Mouse (Mus musculus) central nervous system, embryonic 18 days (tissue): ENCODE measurements around the gene Ube2q2. TPM values are rescaled to one million over a fixed set of nuclear protein-coding genes. Genes with fewer than 3 reads are reported as not detected.

Experiments
- polyA plus RNA-seq: library from polyadenylated mRNA; depleted of rRNA; stranded (reverse); fragments of >200 nt; gene quantifications from 2 replicates; pipeline ENCODE4 v1.2.3, GENCODE M21; 2012; rRNA removed

Ube2q2 gene
- 26.5 and 26.8 TPM in 2 replicates for polyA plus RNA-seq

DNA sequence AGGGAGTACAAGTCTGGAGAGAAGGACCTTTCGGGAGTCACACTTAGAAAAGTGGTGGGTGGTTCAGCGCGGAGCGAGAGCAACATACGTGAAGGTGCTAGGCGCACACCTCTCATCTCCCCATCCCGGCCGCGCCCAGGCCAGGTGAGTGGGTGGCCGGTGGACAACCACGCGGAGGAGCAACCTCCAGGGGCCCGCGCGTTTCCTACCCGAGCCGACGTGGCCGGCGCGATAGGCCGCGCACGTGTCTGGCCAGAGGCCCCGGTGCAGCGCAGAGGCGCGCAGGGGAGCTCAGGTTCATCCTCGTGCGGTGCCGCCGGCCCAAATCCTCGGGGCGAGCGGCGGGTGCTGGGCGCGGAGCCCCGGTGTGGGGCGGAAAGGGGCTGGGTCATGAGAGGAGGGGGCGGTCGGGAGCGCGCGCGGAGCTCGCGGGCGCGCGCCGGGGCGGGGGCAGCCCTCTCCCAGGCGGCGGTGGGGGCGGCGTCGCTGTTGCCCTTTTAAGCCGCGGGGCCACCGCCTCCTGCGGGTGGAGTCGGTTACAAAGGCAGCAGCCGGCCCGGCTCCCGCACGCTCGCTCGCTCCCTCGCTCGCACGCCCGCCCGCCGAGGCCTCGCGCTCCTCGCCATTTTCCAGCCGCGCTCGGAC is at the start of gene Ube2q2:
Gene Ube2q2, plus strand, starts transcription at position 1 of the 645 bp plus-strand sequence.

DNA sequence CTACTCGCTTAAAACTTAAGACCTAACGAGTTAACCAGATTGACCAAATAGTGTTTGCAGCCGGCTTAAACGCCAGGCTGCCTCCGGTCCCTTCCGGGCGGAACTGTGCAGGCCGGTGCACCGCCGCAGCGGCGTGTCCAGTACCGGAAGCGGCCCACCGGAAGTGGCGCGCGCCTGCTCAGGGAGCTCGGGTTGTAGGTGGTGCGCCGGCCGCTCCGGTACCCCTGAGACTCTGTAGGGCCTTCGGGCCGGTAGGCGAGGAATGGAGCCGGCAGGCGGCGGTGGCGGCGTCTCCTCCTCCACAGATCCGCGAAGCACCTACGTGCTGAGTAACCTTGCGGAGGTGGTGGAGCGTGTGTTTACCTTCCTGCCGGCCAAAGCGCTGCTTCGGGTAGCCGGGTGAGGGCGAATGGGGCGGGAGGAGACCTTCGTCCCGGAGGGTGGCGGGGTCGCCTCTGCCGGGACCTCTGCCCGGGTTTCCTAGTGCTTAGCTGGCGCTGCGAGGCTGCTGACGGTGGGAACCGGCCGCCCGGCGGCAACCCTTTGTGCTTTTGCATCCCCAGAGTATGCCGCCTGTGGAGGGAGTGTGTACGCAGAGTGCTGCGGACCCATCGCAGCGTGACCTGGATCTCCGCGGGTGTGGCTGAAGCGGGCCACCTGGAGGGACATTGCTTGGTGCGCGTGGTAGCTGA is 60.3 kb downstream of the Ube2q2 start, which contains the start of gene Fbxo22:
Gene Fbxo22, plus strand, starts transcription at position 136 of the 692 bp plus-strand sequence.

Other genes starting within 250 kb of the Ube2q2 start
- gene Hykk, start 231.6 kb upstream of the Ube2q2 start, polyA plus RNA-seq: 0.74 and 1.0 TPM in 2 replicates
- gene Psma4, start 198.1 kb upstream of the Ube2q2 start, polyA plus RNA-seq: 210 and 227 TPM in 2 replicates
- 0.17 and 0.26 TPM in 2 replicates for gene AY074887, start 197.9 kb upstream of the Ube2q2 start, polyA plus RNA-seq
- 3.4 and 3.6 TPM in 2 replicates for gene Chrna5, start 168.0 kb upstream of the Ube2q2 start, polyA plus RNA-seq
- gene Chrna3, start 122.3 kb upstream of the Ube2q2 start, polyA plus RNA-seq: 9.5 and 11.5 TPM in 2 replicates
- gene Chrnb4, start 100.1 kb upstream of the Ube2q2 start, polyA plus RNA-seq: 1.1 and 1.8 TPM in 2 replicates
- 41.7 and 42.5 TPM in 2 replicates for gene Fbxo22, start 60.1 kb downstream of the Ube2q2 start, polyA plus RNA-seq
- gene Nrg4, start 178.0 kb downstream of the Ube2q2 start, polyA plus RNA-seq: 0.38 and 0.62 TPM in 2 replicates
- gene Tmem266, start 178.1 kb downstream of the Ube2q2 start, polyA plus RNA-seq: 5.7 and 6.6 TPM in 2 replicates